Mouse (Mus musculus): ENCODE measurements around the gene Rmdn2.

DNA sequence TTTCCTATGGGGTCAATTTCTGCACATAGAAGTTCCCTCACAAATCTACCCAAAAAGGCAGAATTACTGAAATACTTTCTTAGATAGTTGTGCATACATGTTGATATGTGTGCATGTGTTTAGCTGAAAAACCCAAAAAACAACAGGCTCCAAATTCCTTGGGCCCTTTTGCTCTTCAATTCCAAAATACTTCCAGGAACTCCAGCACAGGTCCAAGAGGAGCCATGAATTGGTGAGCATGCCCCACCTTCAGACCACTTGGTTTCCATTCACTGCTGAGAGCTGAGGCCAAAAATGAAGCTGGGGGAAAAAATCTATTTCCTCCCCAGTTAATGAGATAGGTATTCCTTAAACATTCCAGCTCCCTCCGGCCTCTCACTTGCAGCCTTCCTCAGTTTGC lies 98.1 kb downstream of the Rmdn2 start:
- no peak for TF ChIP-seq CTCF (conservative IDR thresholded peaks at IDR 0.05; ENCODE audit: insufficient read depth, insufficient read length, low read depth, low read length)
- no peak for TF ChIP-seq POLR2A (IDR thresholded peaks at IDR 0.05; ENCODE audit: low read depth, low read length)
